30 mouse cellular contexts compared by ENCODE assay signal in genomic region chr7:99783421-99783820, GRCm38 (mm10). TPM values are rescaled to one million over a fixed set of nuclear protein-coding genes. Genes with fewer than 3 reads are reported as not detected.
"Had no signal": no experiment of that assay in that cellular context is flagged by ENCODE, and none has a peak within 500 bp of the region (broad histone marks: within the 10 kb centered on the region; RNA-seq: fewer than 3 reads in every experiment).

No protein-coding gene starts in this region.

- H3K27ac ChIP-seq: kidney, embryonic 15.5 days; limb, embryonic 10.5 days; limb, embryonic 13.5 days; liver, embryonic 12.5 days; liver, embryonic 15.5 days; lung, embryonic 15.5 days; midbrain, embryonic 10.5 days; midbrain, embryonic 13.5 days; neural tube, embryonic 13.5 days; stomach, embryonic 15.5 days had no signal

- H3K4me3 ChIP-seq: kidney, embryonic 15.5 days; limb, embryonic 10.5 days; limb, embryonic 13.5 days; liver, embryonic 12.5 days; liver, embryonic 15.5 days; lung, embryonic 15.5 days; megakaryocyte, embryonic 14.5 days; midbrain, embryonic 10.5 days; midbrain, embryonic 13.5 days; myocyte; neural tube, embryonic 13.5 days; stomach, embryonic 15.5 days had no signal

- H3K36me3 ChIP-seq: kidney, embryonic 15.5 days; limb, embryonic 10.5 days; limb, embryonic 13.5 days; liver, embryonic 12.5 days; liver, embryonic 15.5 days; lung, embryonic 15.5 days; midbrain, embryonic 10.5 days; midbrain, embryonic 13.5 days; neural tube, embryonic 13.5 days; stomach, embryonic 15.5 days had no signal

- H3K4me2 ChIP-seq: kidney, embryonic 15.5 days; limb, embryonic 13.5 days; liver, embryonic 12.5 days; liver, embryonic 15.5 days; lung, embryonic 15.5 days; midbrain, embryonic 13.5 days; neural tube, embryonic 13.5 days; stomach, embryonic 15.5 days had no signal

- H3K4me1 ChIP-seq: liver, embryonic 12.5 days; liver, embryonic 15.5 days; stomach, embryonic 15.5 days had no signal

- H3K9ac ChIP-seq: kidney, embryonic 15.5 days; limb, embryonic 13.5 days; liver, embryonic 12.5 days; liver, embryonic 15.5 days; lung, embryonic 15.5 days; midbrain, embryonic 13.5 days; neural tube, embryonic 13.5 days; stomach, embryonic 15.5 days had no signal

- ATAC-seq: liver, embryonic 12.5 days; midbrain, embryonic 13.5 days; midbrain, embryonic 16.5 days had no signal

- H3K27me3 ChIP-seq: kidney, embryonic 15.5 days; limb, embryonic 13.5 days; liver, embryonic 12.5 days; liver, embryonic 15.5 days; lung, embryonic 15.5 days; midbrain, embryonic 13.5 days; neural tube, embryonic 13.5 days; stomach, embryonic 15.5 days had no signal

- DNase-seq: kidney, adult 8-10 months; kidney, postnatal 10 days; kidney, postnatal 36 days; liver; lung, adult 18-20 months; lung, postnatal 10 days; lung, postnatal 36 days; right cerebral cortex, adult 18-20 months; right cerebral cortex, postnatal 25 days; spleen, adult 18-20 months; thymus, postnatal 36 days had no signal

- H3K9me3 ChIP-seq: kidney, embryonic 15.5 days; limb, embryonic 10.5 days; limb, embryonic 13.5 days; liver, embryonic 12.5 days; liver, embryonic 15.5 days; lung, embryonic 15.5 days; megakaryocyte, embryonic 14.5 days; midbrain, embryonic 10.5 days; midbrain, embryonic 13.5 days; neural tube, embryonic 13.5 days; stomach, embryonic 15.5 days had no signal

RNA-seq across cellular contexts. Expression of gene Olfr521, which starts 20.1 kb away (rescaled TPM):
- total RNA-seq: layer of hippocampus, adult 8-10 months; layer of hippocampus, postnatal 10 days; left cerebral cortex, adult 8-10 months; monocyte, adult 5-6 weeks; neutrophil, adult 5-6 weeks had no signal
- polyA plus RNA-seq: kidney, embryonic 15.5 days; limb, embryonic 10.5 days; limb, embryonic 13.5 days; liver, embryonic 12.5 days; liver, embryonic 15.5 days; lung, embryonic 15.5 days; midbrain, embryonic 10.5 days; midbrain, embryonic 13.5 days; midbrain, embryonic 16.5 days; myocyte; neural tube, embryonic 13.5 days; stomach, embryonic 15.5 days; urinary bladder, adult 2 months had no signal

RNA-seq across cellular contexts. Expression of gene Neu3, which starts 44.8 kb away (rescaled TPM):
- total RNA-seq: monocyte, adult 5-6 weeks had no signal

RNA-seq across cellular contexts. Expression of gene Olfr520, which starts 53.3 kb away (rescaled TPM):
- total RNA-seq: layer of hippocampus, postnatal 10 days; monocyte, adult 5-6 weeks; neutrophil, adult 5-6 weeks had no signal
- polyA plus RNA-seq: kidney, embryonic 15.5 days; limb, embryonic 10.5 days; limb, embryonic 13.5 days; liver, embryonic 12.5 days; liver, embryonic 15.5 days; lung, embryonic 15.5 days; midbrain, embryonic 10.5 days; midbrain, embryonic 13.5 days; midbrain, embryonic 16.5 days; myocyte; neural tube, embryonic 13.5 days; stomach, embryonic 15.5 days had no signal
